Mouse (Mus musculus): ENCODE results near the gene Ankrd13b. TPM values are rescaled to one million over a fixed set of nuclear protein-coding genes. Genes with fewer than 3 reads are reported as not detected.

Ankrd13b gene
- total and polyA plus RNA-seq, 3 experiments = 9.2 to 19.4 (median 10.6) TPM

GRCm38 (mm10) chr11:77506273-77506672 lies 16.8 kb upstream of the Ankrd13b start:
- TF ChIP-seq POLR2A (IDR thresholded peaks at IDR 0.05; ENCODE audit: insufficient read depth, low read depth, low read length) = no peak
- TF ChIP-seq EP300 (IDR thresholded peaks at IDR 0.05; ENCODE audit: insufficient read depth, low read depth, low read length) = no peak
- TF ChIP-seq CTCF (IDR thresholded peaks at IDR 0.05) = no peak
- intact Hi-C loops (cut with DNase I) = loop anchor here (5.0 kb wide), 1 partner anchor 121 kb away; no protein-coding TSS in a partner anchor
- H3K4me3 ChIP-seq = no peak overlapping the region
- 85% methylated on average over 14 of the region's 14 CpGs for WGBS
- no peak overlapping the region for H3K9ac ChIP-seq (ENCODE audit: low read depth, low read length)
- peak in 1 of 2 experiments; percentile 19 for DNase-seq
- H3K4me1 ChIP-seq (ENCODE audit: control insufficient read depth, insufficient read depth, low read length) = peaks cover 13% of the 10 kb centered on the region
- H3K79me2 ChIP-seq (replicated peaks; ENCODE audit: control insufficient read depth, insufficient read depth, low read length) = no peaks in the 10 kb centered on the region
- no peaks in the 10 kb centered on the region for H3K27me3 ChIP-seq (ENCODE audit: control insufficient read depth, insufficient read depth, low read length)
- no peak overlapping the region for H3K27ac ChIP-seq
- H3K36me3 ChIP-seq (ENCODE audit: control insufficient read depth, insufficient read depth, low read length) = no peaks in the 10 kb centered on the region

- WGBS = 82% methylated on average over 22 of the region's 22 CpGs
- DNase-seq = no peak
- H3K27me3 ChIP-seq (ENCODE audit: control insufficient read depth, insufficient read depth, low read length) = no peaks in the 10 kb centered on the region
- no peak overlapping the region for H3K9ac ChIP-seq (ENCODE audit: low read depth, low read length)
- peaks cover 2% of the 10 kb centered on the region; the same call in 1 of the 2 replicates for H3K36me3 ChIP-seq (ENCODE audit: control insufficient read depth, insufficient read depth, low read length)
- intact Hi-C loops (cut with DNase I) = loop anchor here (5.0 kb wide), 1 partner anchor 122 kb away; no protein-coding TSS in a partner anchor
- H3K27ac ChIP-seq = no peak overlapping the region
- H3K4me3 ChIP-seq = no peak overlapping the region
- H3K4me1 ChIP-seq (ENCODE audit: control insufficient read depth, insufficient read depth, low read length) = peaks cover 13% of the 10 kb centered on the region
- peaks cover 2% of the 10 kb centered on the region; the same call in 1 of the 2 replicates for H3K79me2 ChIP-seq (replicated peaks; ENCODE audit: control insufficient read depth, insufficient read depth, low read length)
- TF ChIP-seq POLR2A (IDR thresholded peaks at IDR 0.05; ENCODE audit: insufficient read depth, low read depth, low read length) = no peak
- TF ChIP-seq CTCF (IDR thresholded peaks at IDR 0.05) = no peak
- TF ChIP-seq EP300 (IDR thresholded peaks at IDR 0.05; ENCODE audit: insufficient read depth, low read depth, low read length) = no peak
Measured at GRCm38 (mm10) chr11:77505291-77505980, 16.0 kb upstream of the Ankrd13b start.

- WGBS = 94% methylated on average over 19 of the region's 19 CpGs
- no peaks in the 10 kb centered on the region for H3K27me3 ChIP-seq (ENCODE audit: control insufficient read depth, insufficient read depth, low read length)
- TF ChIP-seq CTCF (IDR thresholded peaks at IDR 0.05) = no peak
- TF ChIP-seq EP300 (IDR thresholded peaks at IDR 0.05; ENCODE audit: insufficient read depth, low read depth, low read length) = no peak
- no peak for TF ChIP-seq POLR2A (IDR thresholded peaks at IDR 0.05; ENCODE audit: insufficient read depth, low read depth, low read length)
- peaks cover 2% of the 10 kb centered on the region; the same call in 1 of the 2 replicates for H3K36me3 ChIP-seq (ENCODE audit: control insufficient read depth, insufficient read depth, low read length)
- no peak overlapping the region for H3K9ac ChIP-seq (ENCODE audit: low read depth, low read length)
- H3K4me1 ChIP-seq (ENCODE audit: control insufficient read depth, insufficient read depth, low read length) = peaks cover 13% of the 10 kb centered on the region
- peaks cover 2% of the 10 kb centered on the region; the same call in 1 of the 2 replicates for H3K79me2 ChIP-seq (replicated peaks; ENCODE audit: control insufficient read depth, insufficient read depth, low read length)
- H3K4me3 ChIP-seq = no peak overlapping the region
- intact Hi-C loops (cut with DNase I) = no loop called here
- DNase-seq = peak in 1 of 2 experiments; percentile 23
- H3K27ac ChIP-seq = no peak overlapping the region
Measured at GRCm38 (mm10) chr11:77504377-77504776, 14.9 kb upstream of the Ankrd13b start.

- TF ChIP-seq CTCF (IDR thresholded peaks at IDR 0.05) (no peak), POLR2A (IDR thresholded peaks at IDR 0.05; ENCODE audit: insufficient read depth, low read depth, low read length) (no peak), EP300 (IDR thresholded peaks at IDR 0.05; ENCODE audit: insufficient read depth, low read depth, low read length) (no peak)
- DNase-seq = peak in 1 of 2 experiments; percentile 63
- H3K4me1 ChIP-seq (ENCODE audit: control insufficient read depth, insufficient read depth, low read length) = peaks cover 16% of the 10 kb centered on the region
- no peak overlapping the region for H3K4me3 ChIP-seq
- H3K27ac ChIP-seq = peak overlapping the region; percentile 1
- peaks cover 2% of the 10 kb centered on the region; the same call in 1 of the 2 replicates for H3K36me3 ChIP-seq (ENCODE audit: control insufficient read depth, insufficient read depth, low read length)
- intact Hi-C loops (cut with DNase I) = no loop called here
- H3K79me2 ChIP-seq (replicated peaks; ENCODE audit: control insufficient read depth, insufficient read depth, low read length) = peaks cover 2% of the 10 kb centered on the region; the same call in 1 of the 2 replicates
- H3K27me3 ChIP-seq (ENCODE audit: control insufficient read depth, insufficient read depth, low read length) = no peaks in the 10 kb centered on the region
- WGBS = 34% methylated on average over 3 of the region's 3 CpGs
- no peak overlapping the region for H3K9ac ChIP-seq (ENCODE audit: low read depth, low read length)
Measured at GRCm38 (mm10) chr11:77503511-77503910, 14.0 kb upstream of the Ankrd13b start.

GRCm38 (mm10) chr11:77502481-77502880 lies 13.0 kb upstream of the Ankrd13b start:
- Histone ChIP-seq H3K79me2 (replicated peaks; ENCODE audit: control insufficient read depth, insufficient read depth, low read length) (peaks cover 2% of the 10 kb centered on the region; the same call in 1 of the 2 replicates), H3K9ac (ENCODE audit: low read depth, low read length) (no peak overlapping the region), H3K36me3 (ENCODE audit: control insufficient read depth, insufficient read depth, low read length) (peaks cover 2% of the 10 kb centered on the region; the same call in 1 of the 2 replicates), H3K4me1 (ENCODE audit: control insufficient read depth, insufficient read depth, low read length) (peaks cover 23% of the 10 kb centered on the region), H3K27ac (peak overlapping the region; percentile 26), H3K4me3 (no peak overlapping the region), H3K27me3 (ENCODE audit: control insufficient read depth, insufficient read depth, low read length) (no peaks in the 10 kb centered on the region)
- 61% methylated on average over 6 of the region's 6 CpGs for WGBS
- intact Hi-C loops (cut with DNase I) = no loop called here
- TF ChIP-seq CTCF (IDR thresholded peaks at IDR 0.05) (no peak), EP300 (IDR thresholded peaks at IDR 0.05; ENCODE audit: insufficient read depth, low read depth, low read length) (no peak), POLR2A (IDR thresholded peaks at IDR 0.05; ENCODE audit: insufficient read depth, low read depth, low read length) (no peak)
- DNase-seq = no peak

- H3K9ac ChIP-seq (ENCODE audit: low read depth, low read length) = no peak overlapping the region
- peaks cover 2% of the 10 kb centered on the region; the same call in 1 of the 2 replicates for H3K36me3 ChIP-seq (ENCODE audit: control insufficient read depth, insufficient read depth, low read length)
- peaks cover 25% of the 10 kb centered on the region for H3K4me1 ChIP-seq (ENCODE audit: control insufficient read depth, insufficient read depth, low read length)
- H3K27ac ChIP-seq = 0 out of 2 replicates have a peak overlapping the region, but pooled peaks have one; percentile 26
- no peak for TF ChIP-seq POLR2A (IDR thresholded peaks at IDR 0.05; ENCODE audit: insufficient read depth, low read depth, low read length)
- TF ChIP-seq CTCF (IDR thresholded peaks at IDR 0.05) = no peak
- no peak for TF ChIP-seq EP300 (IDR thresholded peaks at IDR 0.05; ENCODE audit: insufficient read depth, low read depth, low read length)
- H3K4me3 ChIP-seq = no peak overlapping the region
- no peak for DNase-seq
- WGBS = 92% methylated on average over 4 of the region's 4 CpGs
- no peaks in the 10 kb centered on the region for H3K27me3 ChIP-seq (ENCODE audit: control insufficient read depth, insufficient read depth, low read length)
- peaks cover 2% of the 10 kb centered on the region; the same call in 1 of the 2 replicates for H3K79me2 ChIP-seq (replicated peaks; ENCODE audit: control insufficient read depth, insufficient read depth, low read length)
- intact Hi-C loops (cut with DNase I) = loop anchor here (1.0 to 2.0 kb wide), 2 partner anchors 11 to 185 kb away; no protein-coding TSS in a partner anchor
Measured at GRCm38 (mm10) chr11:77501971-77502370, 12.5 kb upstream of the Ankrd13b start.
